Mouse (Mus musculus) layer of hippocampus, adult 2 months (tissue): ENCODE measurements around the gene Tax1bp1. TPM values are rescaled to one million over a fixed set of nuclear protein-coding genes. Genes with fewer than 3 reads are reported as not detected.

ENCODE experiments used
- DNase-seq, 2 experiments: peaks; one replicate each; pipeline ENCODE4 v3.0.0; 2022; ENCODE audit warnings: low spot score in 2 of 2
- H3K27ac ChIP-seq: fragments of 200-600 bp; 2 replicates; pipeline ENCODE4 v1.8.1; 2022
- H3K4me3 ChIP-seq: fragments of 200-600 bp; 2 replicates; pipeline ENCODE4 v1.8.1; 2022; ENCODE audit warnings: mild to moderate bottlenecking
- CTCF ChIP-seq: fragments of 200-600 bp; conservative IDR thresholded peaks from 2 replicates; pipeline ENCODE4 v1.8.1; 2022; ENCODE audit warnings: antibody characterized with exemption, mild to moderate bottlenecking, moderate library complexity
- total RNA-seq, 2 experiments: library from RNA; stranded (reverse); gene quantifications; 2 replicates each; pipeline ENCODE4 v1.2.3; 2021

The Tax1bp1 gene
- total RNA-seq, 2 experiments from 2014 or later: 126 to 134 TPM

DNA sequence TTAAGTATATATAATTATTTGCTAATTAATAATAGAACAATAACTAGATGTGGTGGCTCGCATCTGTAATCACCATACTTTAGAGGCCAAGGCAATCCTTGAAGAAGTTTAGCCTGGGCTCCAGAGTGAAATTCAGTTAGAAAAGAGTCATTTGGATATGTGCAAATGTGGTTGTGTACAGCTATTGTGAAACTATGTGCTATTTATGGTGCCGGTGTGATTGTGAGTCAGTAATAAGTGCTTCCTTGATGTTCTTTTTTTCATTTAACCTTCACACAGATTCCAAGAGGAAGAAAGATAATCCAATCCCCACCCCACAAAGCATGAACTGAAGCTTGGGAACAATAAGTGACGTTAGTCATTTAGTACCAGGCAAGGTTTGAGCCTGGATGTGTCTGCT lies 30.9 kb upstream of the Tax1bp1 start:
- Histone ChIP-seq H3K4me3 (no peak overlapping the region), H3K27ac (no peak overlapping the region)
- TF ChIP-seq CTCF: no peak
- DNase-seq: no peak

DNA sequence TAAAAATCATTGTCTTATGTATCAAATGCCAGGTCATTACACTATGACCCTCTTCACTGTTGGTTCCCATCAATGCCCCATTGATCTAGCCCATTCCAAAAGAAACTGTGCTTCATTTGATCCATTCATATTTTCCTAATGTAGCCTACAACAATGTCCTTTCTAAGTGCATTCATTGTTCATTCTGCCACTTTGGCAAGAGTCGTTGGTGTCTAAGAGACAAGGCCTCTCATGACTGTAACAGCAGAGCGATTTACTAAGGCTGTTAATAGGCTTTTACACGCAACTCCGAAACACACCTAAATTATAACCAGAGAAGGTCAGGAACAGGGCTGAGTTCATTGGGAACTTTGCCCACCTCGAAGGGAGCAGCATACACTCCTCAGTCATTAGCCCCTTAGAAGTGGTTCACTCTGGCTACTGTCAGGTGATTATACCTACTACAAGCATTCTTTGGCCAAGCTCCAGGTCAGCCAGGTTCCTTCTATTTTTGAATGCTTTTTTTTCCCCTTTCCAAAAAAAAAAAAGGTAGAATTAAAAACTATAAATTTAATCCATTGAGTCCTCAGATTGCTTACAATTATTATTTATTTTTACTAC lies 26.5 kb upstream of the Tax1bp1 start:
- no peak overlapping the region for H3K27ac ChIP-seq
- no peak overlapping the region for H3K4me3 ChIP-seq
- no peak for TF ChIP-seq CTCF
- no peak for DNase-seq

- DNase-seq: no peak
- TF ChIP-seq CTCF: no peak
- H3K4me3 ChIP-seq: no peak overlapping the region
- H3K27ac ChIP-seq: no peak overlapping the region
These were observed 23.2 kb upstream of the Tax1bp1 start for GRCm38 (mm10) chr6:52690365-52690764.

GRCm38 (mm10) chr6:52691800-52692199 lies 21.7 kb upstream of the Tax1bp1 start:
- Histone ChIP-seq H3K27ac (no peak overlapping the region), H3K4me3 (no peak overlapping the region)
- no peak for TF ChIP-seq CTCF
- no peak for DNase-seq

DNA sequence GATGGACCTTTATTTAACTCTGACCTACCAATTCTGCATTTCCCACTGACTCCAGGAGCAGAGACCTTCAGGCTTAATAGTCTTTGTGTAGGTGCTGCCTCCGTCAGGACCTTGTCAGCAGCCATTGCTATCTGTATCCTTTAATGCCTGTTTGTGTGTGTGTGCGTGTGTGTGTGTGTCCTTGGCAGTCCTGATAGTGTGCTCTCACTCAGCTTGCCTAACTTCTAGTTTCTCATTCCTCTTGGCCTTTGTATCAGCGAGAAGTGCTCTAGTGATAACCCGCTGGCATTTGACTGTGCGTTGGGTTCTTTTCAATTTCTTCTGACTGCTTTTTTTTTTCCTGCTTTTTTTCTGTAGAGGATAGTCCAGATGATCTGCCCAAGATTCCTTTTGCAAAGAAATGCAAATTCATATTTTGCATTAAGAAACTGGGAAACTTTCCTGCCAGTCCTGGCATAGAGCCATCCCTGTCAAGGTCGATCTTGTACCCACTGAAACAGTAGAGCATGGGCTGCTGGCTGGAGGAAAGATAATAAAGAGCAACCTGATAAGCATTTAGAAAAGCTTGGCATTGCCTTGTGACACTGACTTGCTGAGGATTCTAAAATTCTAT lies 21.0 kb upstream of the Tax1bp1 start:
- H3K27ac ChIP-seq: no peak overlapping the region

GRCm38 (mm10) chr6:52697964-52698535 lies 15.5 kb upstream of the Tax1bp1 start:
- H3K4me3 ChIP-seq: no peak overlapping the region
- no peak for TF ChIP-seq CTCF
- DNase-seq: no peak
- no peak overlapping the region for H3K27ac ChIP-seq

More for the DNA sequence above, 21.0 kb upstream of the Tax1bp1 start:
- no peak for DNase-seq
- no peak overlapping the region for H3K4me3 ChIP-seq
- TF ChIP-seq CTCF: no peak

DNA sequence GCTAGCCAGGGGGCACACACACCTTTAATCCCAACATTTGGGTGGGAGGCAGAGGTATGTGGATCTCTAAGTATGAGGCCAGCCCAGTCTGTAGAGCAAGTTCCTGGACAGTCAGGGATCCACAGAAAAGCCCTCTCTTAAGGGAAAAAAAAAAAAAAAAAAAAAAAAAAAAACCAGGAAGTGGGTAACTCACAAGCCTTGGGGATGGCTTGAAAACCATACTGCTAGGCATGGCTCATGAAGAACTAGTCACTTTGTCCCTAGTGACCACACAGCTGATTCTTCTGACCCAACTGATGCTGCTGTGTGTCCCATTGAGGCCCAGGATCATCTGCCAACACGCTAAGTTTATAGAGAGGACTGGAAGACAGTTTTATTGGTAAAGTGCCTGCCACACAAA lies 14.5 kb upstream of the Tax1bp1 start:
- TF ChIP-seq CTCF: no peak

GRCm38 (mm10) chr6:52699899-52700298 lies 13.6 kb upstream of the Tax1bp1 start:
- no peak for TF ChIP-seq CTCF
- no peak for DNase-seq
- Histone ChIP-seq H3K27ac (no peak overlapping the region), H3K4me3 (no peak overlapping the region)

More for the DNA sequence above, 14.5 kb upstream of the Tax1bp1 start:
- no peak overlapping the region for H3K4me3 ChIP-seq
- H3K27ac ChIP-seq: no peak overlapping the region
- no peak for DNase-seq

DNA sequence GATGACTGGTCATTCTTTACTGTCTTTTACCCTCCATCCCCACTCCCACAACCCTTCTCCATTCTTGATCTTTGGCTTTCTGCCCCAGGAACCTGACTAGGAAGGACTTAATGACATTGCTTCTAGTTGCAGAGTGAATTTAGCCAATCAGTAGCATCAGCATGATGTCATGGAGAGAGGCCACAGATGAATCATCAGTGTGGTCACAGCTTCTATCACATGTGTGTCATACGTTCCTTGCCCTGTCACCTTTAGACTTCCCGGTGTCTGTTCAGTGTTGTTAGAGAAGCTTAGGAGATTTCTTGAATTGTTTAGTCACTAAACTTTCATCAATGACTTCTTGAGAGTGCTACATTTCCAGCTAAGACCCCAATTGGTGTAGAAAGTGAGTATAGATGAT lies 10.3 kb upstream of the Tax1bp1 start:
- no peak for TF ChIP-seq CTCF
- Histone ChIP-seq H3K27ac (no peak overlapping the region), H3K4me3 (no peak overlapping the region)
- no peak for DNase-seq

DNA sequence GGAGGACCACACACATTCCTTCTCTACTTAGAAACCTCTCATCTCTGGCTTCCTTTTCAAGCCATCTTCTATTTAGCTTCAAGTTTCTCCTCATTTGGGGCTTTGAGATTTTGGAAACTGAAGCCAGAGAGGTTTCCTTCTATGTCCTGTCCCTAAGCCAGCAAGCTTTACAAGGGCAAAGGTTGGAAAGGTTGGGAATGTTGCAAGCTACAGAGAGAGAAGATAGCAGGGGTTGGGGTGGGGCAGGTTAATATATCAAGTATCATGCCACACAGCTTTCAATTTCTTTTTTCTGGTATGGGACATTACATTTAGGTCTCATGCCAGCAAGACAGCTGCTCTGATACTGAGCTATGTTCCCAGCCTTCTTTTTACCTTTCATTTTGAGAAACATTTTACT lies 8.2 kb upstream of the Tax1bp1 start:
- DNase-seq: no peak
- no peak overlapping the region for H3K4me3 ChIP-seq
- TF ChIP-seq CTCF: no peak
- H3K27ac ChIP-seq: no peak overlapping the region

DNA sequence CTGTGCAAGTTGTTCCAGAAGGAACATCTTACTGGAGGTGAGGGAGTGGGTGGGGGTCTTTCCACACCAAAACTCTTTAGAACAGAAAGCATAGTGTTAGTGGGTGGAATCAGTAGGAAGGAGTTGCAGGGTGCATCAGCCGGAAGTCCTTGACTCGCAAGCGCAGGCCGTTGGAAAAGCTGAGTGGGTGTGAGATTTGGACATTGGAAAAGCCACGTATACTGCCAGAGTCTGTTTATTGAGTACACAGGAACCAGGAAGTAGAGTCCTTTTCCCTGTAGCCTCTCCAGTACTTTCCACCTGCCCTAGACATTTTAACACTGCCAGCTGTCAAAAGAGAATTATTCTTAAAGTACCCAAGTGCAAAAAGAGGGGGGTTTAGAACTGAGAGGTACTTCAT lies 5.7 kb upstream of the Tax1bp1 start:
- no peak for DNase-seq
- no peak overlapping the region for H3K27ac ChIP-seq
- no peak overlapping the region for H3K4me3 ChIP-seq
- TF ChIP-seq CTCF: no peak

GRCm38 (mm10) chr6:52712563-52712962 lies 966 bp upstream of the Tax1bp1 start:
- DNase-seq: no peak
- no peak overlapping the region for H3K4me3 ChIP-seq
- H3K27ac ChIP-seq: no peak overlapping the region
- TF ChIP-seq CTCF: no peak

- DNase-seq: peak; percentile 54 to 67
- peak overlapping the region; percentile 84 for H3K4me3 ChIP-seq
- no peak for TF ChIP-seq CTCF
- H3K27ac ChIP-seq: peak overlapping the region; percentile 98
These were observed 474 bp downstream of the Tax1bp1 start for GRCm38 (mm10) chr6:52713897-52714509.
